Mouse (Mus musculus): Measurements from ENCODE around the gene Sds.

DNA sequence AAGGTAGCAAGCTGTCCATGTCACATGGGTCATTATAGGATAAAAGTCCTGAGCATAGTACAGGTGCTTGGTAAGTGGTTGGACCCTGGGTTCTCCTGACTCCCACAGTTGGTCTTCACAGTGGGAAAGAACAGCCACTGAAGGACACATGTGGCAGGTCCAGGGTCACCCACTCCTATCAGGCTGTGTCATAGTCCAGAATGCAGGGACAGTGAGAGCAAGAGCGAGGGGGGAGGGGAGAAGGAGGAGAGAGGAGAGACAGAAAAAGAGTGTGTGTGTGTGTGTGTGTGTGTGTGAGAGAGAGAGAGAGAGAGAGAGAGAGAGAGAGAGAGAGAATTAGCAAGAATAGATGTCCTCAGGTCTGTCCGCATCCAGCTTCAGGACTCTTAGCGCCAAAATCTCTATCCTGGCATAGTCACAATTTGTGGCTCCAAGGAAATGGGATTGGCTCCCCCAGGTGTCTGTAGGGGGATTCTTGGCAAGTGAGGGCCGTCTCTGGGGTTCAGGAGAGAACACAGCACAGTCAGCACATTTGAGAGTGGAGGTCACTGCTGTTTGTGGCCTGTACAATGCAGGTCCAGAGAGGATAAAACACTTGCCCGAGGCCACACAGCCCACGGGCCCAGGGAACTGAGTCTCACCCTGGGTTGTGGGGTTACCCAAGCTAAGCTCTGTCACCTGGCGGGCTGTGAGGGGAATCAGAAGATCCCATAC, 19.3 kb upstream of the Sds start:
- TF ChIP-seq CTCF (IDR thresholded peaks at IDR 0.05; ENCODE audit: insufficient read depth, low read length) = no peak
- no peak for TF ChIP-seq POLR2A (IDR thresholded peaks at IDR 0.05; ENCODE audit: borderline replicate concordance, extremely low read depth, low read depth, low read length)

Measured in lung, adult 2 months (tissue).